Mouse (Mus musculus): Measurements from ENCODE around the gene Gdf15. TPM values are rescaled to one million over a fixed set of nuclear protein-coding genes. Genes with fewer than 3 reads are reported as not detected.

The Gdf15 gene
- polyA plus RNA-seq (2015; fragmentation: Nextera tagmentation; extraction: Ambion mirVana): not detected in 2 replicates

- Histone ChIP-seq H3K9me3 (no peaks in the 10 kb centered on the region), H3K4me3 (no peak within 1 kb of the TSS), H3K27me3 (peaks cover 13% of the 10 kb centered on the region), H3K9ac (no peak within 1 kb of the TSS), H3K4me2 (no peak within 1 kb of the TSS; the same call in 1 of the 2 replicates), H3K27ac (replicated peaks) (no peak within 1 kb of the TSS), H3K4me1 (replicated peaks) (peaks cover 30% of the 10 kb centered on the region), H3K36me3 (no peaks in the 10 kb centered on the region)
- 79% methylated on average over 6 of the region's 6 CpGs for WGBS
- ATAC-seq (ENCODE audit: low read depth): no peak
These were observed at the start of gene Gdf15 for GRCm38 (mm10) chr8:70632346-70632892. Gene Gdf15, minus strand, starts transcription at chr8:70632456.

GRCm38 (mm10) chr8:70681410-70681809 is 49.2 kb upstream of the Gdf15 start:
- Histone ChIP-seq H3K9me3 (no peaks in the 10 kb centered on the region), H3K27me3 (no peaks in the 10 kb centered on the region), H3K36me3 (peaks cover 28% of the 10 kb centered on the region), H3K9ac (no peak overlapping the region), H3K4me3 (no peak overlapping the region), H3K27ac (replicated peaks) (no peak overlapping the region), H3K4me1 (replicated peaks) (peaks cover 13% of the 10 kb centered on the region), H3K4me2 (no peak overlapping the region)
- WGBS: 84% methylated on average over 3 of the region's 3 CpGs
- ATAC-seq (ENCODE audit: low read depth): no peak

- no peaks in the 10 kb centered on the region for H3K9me3 ChIP-seq
- no peak overlapping the region for H3K4me3 ChIP-seq
- 86% methylated on average over 3 of the region's 3 CpGs for WGBS
These were observed 47.8 kb upstream of the Gdf15 start for GRCm38 (mm10) chr8:70680039-70680438.

GRCm38 (mm10) chr8:70679404-70679803 is 47.1 kb upstream of the Gdf15 start:
- Histone ChIP-seq H3K9me3 (no peaks in the 10 kb centered on the region), H3K9ac (no peak overlapping the region), H3K27ac (replicated peaks) (no peak overlapping the region), H3K27me3 (no peaks in the 10 kb centered on the region), H3K4me1 (replicated peaks) (peaks cover 21% of the 10 kb centered on the region), H3K4me3 (no peak overlapping the region), H3K36me3 (peaks cover 31% of the 10 kb centered on the region), H3K4me2 (no peak overlapping the region)
- no peak for ATAC-seq (ENCODE audit: low read depth)
- WGBS: 89% methylated on average over 4 of the region's 4 CpGs

More at GRCm38 (mm10) chr8:70680039-70680438, 47.8 kb upstream of the Gdf15 start:
- Histone ChIP-seq H3K4me2 (no peak overlapping the region), H3K27ac (replicated peaks) (no peak overlapping the region), H3K9ac (no peak overlapping the region), H3K4me1 (replicated peaks) (peaks cover 18% of the 10 kb centered on the region), H3K27me3 (no peaks in the 10 kb centered on the region), H3K36me3 (peaks cover 31% of the 10 kb centered on the region)
- ATAC-seq (ENCODE audit: low read depth): no peak

- Histone ChIP-seq H3K36me3 (peaks cover 31% of the 10 kb centered on the region), H3K9ac (no peak overlapping the region), H3K27ac (replicated peaks) (no peak overlapping the region), H3K4me3 (no peak overlapping the region), H3K27me3 (no peaks in the 10 kb centered on the region), H3K4me2 (no peak overlapping the region), H3K4me1 (replicated peaks) (peaks cover 25% of the 10 kb centered on the region), H3K9me3 (no peaks in the 10 kb centered on the region)
- ATAC-seq (ENCODE audit: low read depth): no peak
These were observed 46.4 kb upstream of the Gdf15 start for GRCm38 (mm10) chr8:70678679-70679078.

GRCm38 (mm10) chr8:70677451-70678080 is 45.3 kb upstream of the Gdf15 start:
- Histone ChIP-seq H3K4me1 (replicated peaks) (peaks cover 28% of the 10 kb centered on the region), H3K4me3 (no peak overlapping the region), H3K9me3 (no peaks in the 10 kb centered on the region), H3K36me3 (peaks cover 31% of the 10 kb centered on the region), H3K9ac (no peak overlapping the region), H3K27me3 (no peaks in the 10 kb centered on the region), H3K27ac (replicated peaks) (no peak overlapping the region), H3K4me2 (no peak overlapping the region)
- ATAC-seq (ENCODE audit: low read depth): no peak
- 94% methylated on average over 15 of the region's 15 CpGs for WGBS

- WGBS: 87% methylated on average over 1 of the region's 1 CpGs
- Histone ChIP-seq H3K36me3 (peaks cover 31% of the 10 kb centered on the region), H3K27ac (replicated peaks) (no peak overlapping the region), H3K4me3 (no peak overlapping the region), H3K9me3 (no peaks in the 10 kb centered on the region), H3K4me2 (no peak overlapping the region), H3K4me1 (replicated peaks) (peaks cover 34% of the 10 kb centered on the region), H3K27me3 (no peaks in the 10 kb centered on the region), H3K9ac (peak overlapping the region; percentile 77; the same call in 1 of the 2 replicates)
- no peak for ATAC-seq (ENCODE audit: low read depth)
These were observed 43.1 kb upstream of the Gdf15 start for GRCm38 (mm10) chr8:70675336-70675735.

- no peak overlapping the region; the same call in 1 of the 2 replicates for H3K4me3 ChIP-seq
- H3K9me3 ChIP-seq: no peaks in the 10 kb centered on the region
- peaks cover 34% of the 10 kb centered on the region for H3K4me1 ChIP-seq (replicated peaks)
- no peak for ATAC-seq (ENCODE audit: low read depth)
- H3K9ac ChIP-seq: peak overlapping the region; percentile 77
- WGBS: 84% methylated on average over 4 of the region's 4 CpGs
- peak overlapping the region; percentile 97 for H3K27ac ChIP-seq (replicated peaks)
- H3K36me3 ChIP-seq: peaks cover 29% of the 10 kb centered on the region
- H3K4me2 ChIP-seq: peak overlapping the region; percentile 80; the same call in 1 of the 2 replicates
- no peaks in the 10 kb centered on the region for H3K27me3 ChIP-seq
These were observed 42.5 kb upstream of the Gdf15 start for GRCm38 (mm10) chr8:70674716-70675115.

- H3K36me3 ChIP-seq: peaks cover 23% of the 10 kb centered on the region
- WGBS: 86% methylated on average over 3 of the region's 3 CpGs
These were observed 41.9 kb upstream of the Gdf15 start for GRCm38 (mm10) chr8:70674109-70674508.

GRCm38 (mm10) chr8:70673079-70673856 is 41.0 kb upstream of the Gdf15 start, which contains the start of gene Lsm4:
Gene Lsm4, plus strand, starts transcription at chr8:70673248.
- H3K4me2 ChIP-seq: peak within 1 kb of the TSS; percentile 80
- ATAC-seq (ENCODE audit: low read depth): peak; percentile 97
- WGBS: under 1% methylated on average over 60 of the region's 60 CpGs
- H3K36me3 ChIP-seq: peaks cover 15% of the 10 kb centered on the region
- H3K27me3 ChIP-seq: no peaks in the 10 kb centered on the region
- peak within 1 kb of the TSS; percentile 60 for H3K4me3 ChIP-seq
- peak within 1 kb of the TSS; percentile 77 for H3K9ac ChIP-seq
- no peaks in the 10 kb centered on the region for H3K9me3 ChIP-seq
- H3K4me1 ChIP-seq (replicated peaks): peaks cover 34% of the 10 kb centered on the region
- peak within 1 kb of the TSS; percentile 97 for H3K27ac ChIP-seq (replicated peaks)

More at GRCm38 (mm10) chr8:70674109-70674508, 41.9 kb upstream of the Gdf15 start:
- ATAC-seq (ENCODE audit: low read depth): no peak; the same call in 1 of the 2 replicates
- Histone ChIP-seq H3K4me1 (replicated peaks) (peaks cover 34% of the 10 kb centered on the region), H3K4me2 (peak overlapping the region; percentile 80), H3K27ac (replicated peaks) (peak overlapping the region; percentile 97), H3K9ac (peak overlapping the region; percentile 77), H3K9me3 (no peaks in the 10 kb centered on the region), H3K27me3 (no peaks in the 10 kb centered on the region), H3K4me3 (peak overlapping the region; percentile 60)

- ATAC-seq (ENCODE audit: low read depth): peak; percentile 58
- no peaks in the 10 kb centered on the region for H3K9me3 ChIP-seq
- peaks cover 34% of the 10 kb centered on the region for H3K4me1 ChIP-seq (replicated peaks)
- no peaks in the 10 kb centered on the region for H3K27me3 ChIP-seq
- peak overlapping the region; percentile 93 for H3K27ac ChIP-seq (replicated peaks)
- peak overlapping the region; percentile 60 for H3K4me3 ChIP-seq
- peaks cover 7% of the 10 kb centered on the region; the same call in 1 of the 2 replicates for H3K36me3 ChIP-seq
- H3K4me2 ChIP-seq: peak overlapping the region; percentile 80
- WGBS: 39% methylated on average over 19 of the region's 19 CpGs
- peak overlapping the region; percentile 72 for H3K9ac ChIP-seq
These were observed 40.2 kb upstream of the Gdf15 start for GRCm38 (mm10) chr8:70672325-70673078.
